Mouse (Mus musculus) cerebellum, adult 2 months (tissue): Measurements from ENCODE around the gene Rbfox1. TPM values are rescaled to one million over a fixed set of nuclear protein-coding genes. Genes with fewer than 3 reads are reported as not detected.
A peak's percentile ranks its signal among the peaks of the same experiment; 100 is the strongest.

Experiments used
- DNase-seq, 2 experiments: peaks; one replicate each; pipeline ENCODE4 v3.0.0; 2021
- H3K27ac ChIP-seq: fragments of 200-500 bp; 2 replicates; pipeline ENCODE4 v1.5.1; 2012; ENCODE audit warnings: low read length, control low read depth, inconsistent platforms; ENCODE audit not compliant: insufficient read depth
- H3K27me3 ChIP-seq: fragments of 200-500 bp; 2 replicates; pipeline ENCODE4 v1.6.1; 2012; ENCODE audit warnings: inconsistent platforms, mild to moderate bottlenecking, low read length, moderate library complexity; ENCODE audit not compliant: control insufficient read depth, insufficient read depth
- H3K4me1 ChIP-seq: fragments of 200-500 bp; 2 replicates; pipeline ENCODE4 v1.6.1; 2011; ENCODE audit warnings: low read length; ENCODE audit not compliant: control insufficient read depth, insufficient read depth
- H3K4me3 ChIP-seq: fragments of 200-500 bp; replicated peaks from 2 replicates; pipeline ENCODE3; 2011; ENCODE audit warnings: mild to moderate bottlenecking, low read depth, low read length, control low read depth; ENCODE audit not compliant: insufficient read depth
- CTCF ChIP-seq: fragments of 200-500 bp; IDR thresholded peaks from 2 replicates; pipeline ENCODE4 v1.5.1; 2011; ENCODE audit warnings: low read depth, mild to moderate bottlenecking, control low read depth, low read length, moderate library complexity, borderline replicate concordance; ENCODE audit not compliant: insufficient read depth
- POLR2A ChIP-seq: fragments of 200-500 bp; IDR thresholded peaks from 2 replicates; pipeline ENCODE4 v1.6.1; 2011; ENCODE audit warnings: low read length, control low read depth, borderline replicate concordance; ENCODE audit not compliant: insufficient read depth
- WGBS: fragments of 180-500 bp; shearing (Covaris S2); methylation state at CpG from one replicate; pipeline ENCODE4 v1.1.7; 2018; 5-methylcytosine and 5-hydroxymethylcytosine counted together
- polyA plus RNA-seq: library from polyadenylated mRNA; depleted of rRNA; stranded (reverse); fragments of >200 nt; gene quantifications from 2 replicates; pipeline ENCODE4 v1.2.3, GENCODE M21; 2012

The Rbfox1 gene
- polyA plus RNA-seq, 1 experiment, result 132 TPM

- DNase-seq, result peak in 1 of 2 experiments; percentile 11
- WGBS, result 60% methylated on average over 8 of the region's 8 CpGs
- no peak overlapping the region for H3K27ac ChIP-seq
Measured at GRCm38 (mm10) chr16:7140909-7141308, 1255.8 kb downstream of the Rbfox1 start.

DNA sequence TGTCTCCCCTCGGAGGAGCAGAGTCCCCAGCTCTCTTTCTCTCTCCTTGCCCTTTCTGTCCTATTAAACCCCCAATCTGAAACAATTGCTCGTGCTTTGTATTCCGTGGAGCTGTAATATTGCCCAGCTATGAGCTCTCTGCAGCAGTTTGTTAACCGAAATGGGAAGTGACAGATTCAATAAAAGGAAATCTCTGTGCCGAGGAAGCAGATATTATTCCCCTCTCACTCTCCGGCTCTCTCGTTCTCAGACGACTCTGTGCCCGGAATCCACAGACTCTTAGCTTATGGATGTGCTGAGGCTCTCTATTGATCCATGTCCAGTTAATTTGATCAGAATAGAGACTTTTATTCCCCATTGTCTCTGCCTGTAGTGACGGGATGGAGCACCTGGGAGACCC is 1260.3 kb downstream of the Rbfox1 start:
- no peak overlapping the region for H3K27ac ChIP-seq
- 61% methylated on average over 10 of the region's 10 CpGs for WGBS
- no peak for TF ChIP-seq CTCF
- no peak for TF ChIP-seq POLR2A
- no peaks in the 10 kb centered on the region for H3K27me3 ChIP-seq
- peaks cover 25% of the 10 kb centered on the region for H3K4me1 ChIP-seq
- H3K4me3 ChIP-seq, result no peak overlapping the region
- DNase-seq, result peak in 1 of 2 experiments; percentile 9

More at GRCm38 (mm10) chr16:7140909-7141308, 1255.8 kb downstream of the Rbfox1 start:
- no peak for TF ChIP-seq CTCF
- TF ChIP-seq POLR2A, result no peak
- Histone ChIP-seq H3K4me3 (no peak overlapping the region), H3K27me3 (no peaks in the 10 kb centered on the region), H3K4me1 (peaks cover 9% of the 10 kb centered on the region; the same call in 1 of the 2 replicates)

- peak in 1 of 2 experiments; percentile 11 for DNase-seq
- Histone ChIP-seq H3K27me3 (no peaks in the 10 kb centered on the region), H3K27ac (no peak overlapping the region), H3K4me3 (no peak overlapping the region), H3K4me1 (peaks cover 23% of the 10 kb centered on the region)
- 41% methylated on average over 6 of the region's 6 CpGs for WGBS
- TF ChIP-seq POLR2A (no peak), CTCF (no peak)
Measured at GRCm38 (mm10) chr16:7146454-7146853, 1261.3 kb downstream of the Rbfox1 start.

DNA sequence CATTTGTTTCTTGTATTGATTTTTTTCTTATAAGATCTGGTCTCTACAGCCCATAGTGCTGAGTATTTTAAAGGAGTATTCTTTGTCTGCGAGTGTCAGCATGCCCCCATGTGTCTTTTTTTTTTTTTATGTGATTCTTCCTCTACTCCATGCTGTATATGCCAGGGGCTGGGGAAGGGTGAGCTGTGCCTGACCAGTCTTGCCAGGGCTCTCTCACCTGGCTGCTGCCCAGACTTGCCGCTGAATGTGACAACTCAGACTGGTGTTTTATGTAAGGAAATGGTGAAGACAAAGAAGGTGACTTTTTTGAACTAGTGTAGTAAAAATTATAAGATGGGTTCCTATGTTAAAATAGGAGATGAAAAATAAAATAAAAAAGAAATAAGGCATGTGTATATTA is 1262.7 kb downstream of the Rbfox1 start:
- H3K27ac ChIP-seq, result no peak overlapping the region
- H3K4me1 ChIP-seq, result peaks cover 23% of the 10 kb centered on the region
- DNase-seq, result peak; percentile 50 to 65
- WGBS, result 19% methylated on average over 2 of the region's 2 CpGs
- no peak overlapping the region for H3K4me3 ChIP-seq
- H3K27me3 ChIP-seq, result no peaks in the 10 kb centered on the region
- TF ChIP-seq CTCF, result no peak
- TF ChIP-seq POLR2A, result no peak

DNA sequence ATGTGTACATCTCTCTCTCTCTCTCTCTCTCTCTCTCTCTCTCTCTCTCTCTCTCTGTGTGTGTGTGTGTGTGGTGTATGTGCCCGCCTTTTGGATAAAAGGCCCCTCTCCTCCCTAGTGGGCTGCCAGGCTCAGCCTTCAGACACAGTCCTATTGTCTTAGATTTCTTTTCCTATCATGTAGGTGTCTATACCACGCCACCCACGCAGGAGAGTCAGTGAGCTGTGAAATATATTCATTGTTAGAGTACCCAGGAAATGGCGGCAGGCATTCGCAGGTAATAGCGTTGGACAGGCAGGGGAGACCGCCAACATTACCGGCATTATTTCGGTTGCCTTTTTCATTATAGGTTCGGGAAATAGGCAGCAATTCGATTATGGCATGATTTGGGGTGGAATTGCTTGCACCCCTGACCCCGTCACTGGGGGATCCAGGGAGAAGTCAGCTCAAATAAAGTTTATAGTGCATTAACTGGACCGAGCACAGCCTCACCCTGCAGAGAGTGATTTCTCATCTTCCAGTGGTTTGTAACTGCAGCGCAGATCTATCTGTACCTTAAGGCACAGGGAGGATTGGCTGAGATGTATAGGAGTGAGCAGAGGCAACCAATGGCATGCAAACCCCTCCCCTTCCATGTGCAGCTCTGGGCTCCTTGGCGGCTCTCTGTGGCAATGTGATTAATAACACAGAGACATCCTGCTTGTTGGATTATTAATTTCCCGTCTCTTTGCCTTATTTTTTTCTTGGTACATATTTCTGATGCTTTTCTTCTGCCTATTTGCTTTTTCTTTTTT is 1264.1 kb downstream of the Rbfox1 start:
- no peak for TF ChIP-seq POLR2A
- no peak for TF ChIP-seq CTCF
- 69% methylated on average over 16 of the region's 16 CpGs for WGBS
- Histone ChIP-seq H3K4me1 (peaks cover 27% of the 10 kb centered on the region), H3K27me3 (no peaks in the 10 kb centered on the region), H3K27ac (no peak overlapping the region), H3K4me3 (no peak overlapping the region)
- DNase-seq, result no peak

DNA sequence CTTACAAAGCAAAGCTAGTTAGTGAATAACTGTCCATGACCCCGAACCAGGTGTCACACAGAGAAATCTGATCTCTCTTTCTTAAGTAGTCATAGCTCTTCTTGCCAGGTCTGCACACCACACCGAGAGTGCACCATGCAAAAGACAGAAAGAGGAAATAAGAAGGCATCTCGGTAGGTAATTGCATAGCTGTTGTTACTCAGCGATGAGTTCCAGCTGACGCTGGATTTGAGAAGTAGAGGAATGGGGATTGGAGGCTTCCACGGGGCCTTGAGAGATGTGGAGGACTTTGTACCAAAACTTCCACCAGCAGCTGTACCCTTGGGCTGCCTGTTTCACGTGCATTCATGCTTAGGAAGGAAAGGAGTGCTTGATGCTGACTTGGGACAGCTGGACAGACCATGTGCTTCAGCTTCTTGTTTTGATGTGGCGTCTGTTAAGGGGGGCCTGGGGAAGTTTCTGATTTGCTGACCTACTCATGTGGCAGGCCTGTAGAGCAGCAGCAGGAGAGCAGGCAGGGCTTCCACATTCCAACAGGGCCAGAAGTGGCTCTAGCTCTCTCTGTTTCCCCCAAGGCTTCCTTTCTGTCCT is 1265.1 kb downstream of the Rbfox1 start:
- Histone ChIP-seq H3K4me1 (peaks cover 27% of the 10 kb centered on the region), H3K27me3 (no peaks in the 10 kb centered on the region), H3K4me3 (no peak overlapping the region), H3K27ac (no peak overlapping the region)
- peak in 1 of 2 experiments; percentile 19 for DNase-seq
- TF ChIP-seq CTCF, result no peak
- no peak for TF ChIP-seq POLR2A
- 41% methylated on average over 8 of the region's 8 CpGs for WGBS

- no peaks in the 10 kb centered on the region for H3K27me3 ChIP-seq
- peaks cover 22% of the 10 kb centered on the region for H3K4me1 ChIP-seq
- H3K27ac ChIP-seq, result no peak overlapping the region
- no peak overlapping the region for H3K4me3 ChIP-seq
- DNase-seq, result no peak
- 93% methylated on average over 4 of the region's 4 CpGs for WGBS
- no peak for TF ChIP-seq POLR2A
- no peak for TF ChIP-seq CTCF
Measured at GRCm38 (mm10) chr16:7152401-7152800, 1267.2 kb downstream of the Rbfox1 start.

DNA sequence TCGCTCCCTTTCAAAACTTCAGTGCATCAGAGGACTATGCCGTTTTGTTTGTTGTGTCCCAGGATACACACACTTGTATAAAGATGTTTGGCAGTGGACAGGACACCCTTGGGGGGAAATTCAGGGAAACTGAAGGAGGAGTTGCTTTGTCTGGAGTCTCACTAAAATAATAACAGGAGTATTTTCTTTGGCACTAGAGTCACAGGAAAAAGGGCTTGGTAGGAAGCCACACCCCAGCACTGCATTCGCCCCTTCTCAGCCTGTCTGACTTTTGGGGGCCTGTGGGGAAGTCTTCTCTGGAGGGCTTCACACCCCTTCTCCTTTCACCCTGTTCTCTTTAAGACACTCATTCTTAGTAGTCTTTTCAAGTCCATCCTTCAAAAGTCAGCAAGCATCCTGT is 1269.5 kb downstream of the Rbfox1 start:
- Histone ChIP-seq H3K4me3 (no peak overlapping the region), H3K4me1 (peaks cover 15% of the 10 kb centered on the region), H3K27ac (no peak overlapping the region), H3K27me3 (no peaks in the 10 kb centered on the region)
- DNase-seq, result no peak
- TF ChIP-seq POLR2A (no peak), CTCF (no peak)
- WGBS, result 85% methylated on average over 3 of the region's 3 CpGs
